Mouse (Mus musculus) cerebellum, adult 11-12 months (tissue): ENCODE measurements around the gene Eif4g3.

ENCODE experiments used
- DNase-seq: peaks from one replicate; pipeline ENCODE4 v3.0.0; 2022

Gene Eif4g3

GRCm38 (mm10) chr4:138168162-138168561 is 175.3 kb downstream of the Eif4g3 start:
- no peak for DNase-seq

- DNase-seq: no peak
Observed at GRCm38 (mm10) chr4:138169420-138169819, 176.6 kb downstream of the Eif4g3 start.

- no peak for DNase-seq
Observed at GRCm38 (mm10) chr4:138172686-138173085, 179.9 kb downstream of the Eif4g3 start.

- DNase-seq: no peak
Observed at GRCm38 (mm10) chr4:138179391-138179790, 186.6 kb downstream of the Eif4g3 start.

- peak; percentile 39 for DNase-seq
Observed at GRCm38 (mm10) chr4:138180719-138181118, 187.9 kb downstream of the Eif4g3 start.

GRCm38 (mm10) chr4:138184056-138184455 is 191.2 kb downstream of the Eif4g3 start:
- DNase-seq: no peak

GRCm38 (mm10) chr4:138184573-138184981 is 191.8 kb downstream of the Eif4g3 start:
- DNase-seq: no peak

GRCm38 (mm10) chr4:138185961-138186360 is 193.1 kb downstream of the Eif4g3 start:
- DNase-seq: no peak

- DNase-seq: no peak
Observed at GRCm38 (mm10) chr4:138187995-138188394, 195.2 kb downstream of the Eif4g3 start.

GRCm38 (mm10) chr4:138192561-138192960 is 199.7 kb downstream of the Eif4g3 start:
- no peak for DNase-seq

- no peak for DNase-seq
Observed at GRCm38 (mm10) chr4:138200769-138201168, 207.9 kb downstream of the Eif4g3 start.

- DNase-seq: no peak
Observed at GRCm38 (mm10) chr4:138201696-138202095, 208.9 kb downstream of the Eif4g3 start.

- no peak for DNase-seq
Observed at GRCm38 (mm10) chr4:138210116-138210515, 217.3 kb downstream of the Eif4g3 start.

GRCm38 (mm10) chr4:138213861-138214260 is 221.0 kb downstream of the Eif4g3 start:
- no peak for DNase-seq

- no peak for DNase-seq
Observed at GRCm38 (mm10) chr4:138215671-138216199, 222.9 kb downstream of the Eif4g3 start.

- DNase-seq: peak; percentile 83
Observed at GRCm38 (mm10) chr4:138216200-138216890, 223.5 kb downstream of the Eif4g3 start, which contains the start of gene Hp1bp3. Hp1bp3 (plus strand) TSS chr4:138216296.

- DNase-seq: peak; percentile 98
Observed at GRCm38 (mm10) chr4:138216891-138217392, 224.1 kb downstream of the Eif4g3 start.

- no peak for DNase-seq
Observed at GRCm38 (mm10) chr4:138217441-138217840, 224.6 kb downstream of the Eif4g3 start.

GRCm38 (mm10) chr4:138217951-138218685 is 225.3 kb downstream of the Eif4g3 start:
- no peak for DNase-seq

GRCm38 (mm10) chr4:138219331-138219730 is 226.5 kb downstream of the Eif4g3 start:
- no peak for DNase-seq

GRCm38 (mm10) chr4:138220761-138221160 is 227.9 kb downstream of the Eif4g3 start:
- DNase-seq: no peak

- DNase-seq: no peak
Observed at GRCm38 (mm10) chr4:138221406-138221805, 228.6 kb downstream of the Eif4g3 start.

GRCm38 (mm10) chr4:138222396-138222795 is 229.6 kb downstream of the Eif4g3 start:
- DNase-seq: no peak

- no peak for DNase-seq
Observed at GRCm38 (mm10) chr4:138223623-138224022, 230.8 kb downstream of the Eif4g3 start.
